Mouse (Mus musculus) forebrain, embryonic 14.5 days (tissue): ENCODE results near the gene Adamtsl1. TPM values are rescaled to one million over a fixed set of nuclear protein-coding genes. Genes with fewer than 3 reads are reported as not detected.

Experiments
- ATAC-seq: fragments of 200-750 bp; cut with Nextera tagmentation; 2 replicates; pipeline ENCODE4 v1.8.0; 2017; ENCODE audit warnings: mild to moderate bottlenecking, moderate library complexity
- DNase-seq: peaks from one replicate; pipeline ENCODE4 v3.0.0-alpha.2; 2015; ENCODE audit warnings: low spot score
- H3K27ac ChIP-seq: fragments of 300-500 bp; sonication (generic); 2 replicates; pipeline ENCODE4 v1.5.1; 2014; ENCODE audit warnings: low read depth, mild to moderate bottlenecking, control low read depth, low read length, moderate library complexity
- H3K27me3 ChIP-seq: fragments of 300-500 bp; sonication (generic); replicated peaks from 2 replicates; pipeline ENCODE4 v1.6.1; 2014; ENCODE audit warnings: low read length, control low read depth, mixed read lengths; ENCODE audit not compliant: control insufficient read depth, insufficient read depth
- H3K36me3 ChIP-seq: fragments of 300-500 bp; sonication (generic); 2 replicates; pipeline ENCODE4 v1.6.1; 2014; ENCODE audit warnings: low read length, control low read depth; ENCODE audit not compliant: control insufficient read depth, insufficient read depth
- H3K4me1 ChIP-seq: fragments of 300-500 bp; sonication (generic); 2 replicates; pipeline ENCODE4 v1.6.1; 2014; ENCODE audit warnings: antibody characterized with exemption, low read length, control low read depth; ENCODE audit not compliant: control insufficient read depth, insufficient read depth
- H3K4me2 ChIP-seq: fragments of 300-500 bp; sonication (generic); 2 replicates; pipeline ENCODE4 v1.6.1; 2014; ENCODE audit warnings: mild to moderate bottlenecking, control low read depth, low read length
- H3K4me3 ChIP-seq: fragments of 300-500 bp; sonication (generic); 2 replicates; pipeline ENCODE4 v1.5.1; 2014; ENCODE audit warnings: low read depth, low read length, control low read depth
- H3K9ac ChIP-seq: fragments of 300-500 bp; sonication (generic); 2 replicates; pipeline ENCODE4 v1.6.1; 2014; ENCODE audit warnings: mild to moderate bottlenecking, low read length, control low read depth, moderate library complexity
- H3K9me3 ChIP-seq: fragments of 300-500 bp; sonication (generic); replicated peaks from 2 replicates; pipeline ENCODE4 v1.6.1; 2016; ENCODE audit warnings: low read length, control low read depth, mixed read lengths; ENCODE audit not compliant: control insufficient read depth
- WGBS: fragments of 180-500 bp; shearing (Covaris S2); extraction: QIAGEN DNeasy Blood & Tissue Kit; methylation state at CpG from one replicate; pipeline ENCODE4 v1.1.7; 2014; 5-methylcytosine and 5-hydroxymethylcytosine counted together
- polyA plus RNA-seq: library from polyadenylated mRNA; unstranded; fragments of >200 nt; fragmentation: Nextera tagmentation; extraction: Ambion mirVana; gene quantifications from 2 replicates; pipeline ENCODE4 v1.2.1, GENCODE M21; 2014

The Adamtsl1 gene
- polyA plus RNA-seq, 1 experiment from 2014 or later: 2.2 TPM

GRCm38 (mm10) chr4:86435631-86436030 is 921.7 kb downstream of the Adamtsl1 start:
- H3K27ac ChIP-seq: no peak overlapping the region
- H3K36me3 ChIP-seq: no peaks in the 10 kb centered on the region
- 85% methylated on average over 3 of the region's 3 CpGs for WGBS
- no peaks in the 10 kb centered on the region for H3K27me3 ChIP-seq
- H3K4me2 ChIP-seq: no peak overlapping the region
- no peaks in the 10 kb centered on the region for H3K9me3 ChIP-seq
- H3K4me1 ChIP-seq: no peaks in the 10 kb centered on the region
- H3K9ac ChIP-seq: no peak overlapping the region
- no peak for ATAC-seq
- H3K4me3 ChIP-seq: no peak overlapping the region
- no peak for DNase-seq

- 87% methylated on average over 3 of the region's 3 CpGs for WGBS
- no peaks in the 10 kb centered on the region for H3K27me3 ChIP-seq
- no peak for DNase-seq
- no peak overlapping the region for H3K4me2 ChIP-seq
- H3K4me3 ChIP-seq: no peak overlapping the region
- ATAC-seq: no peak
- H3K9ac ChIP-seq: no peak overlapping the region
- H3K27ac ChIP-seq: no peak overlapping the region
- H3K4me1 ChIP-seq: no peaks in the 10 kb centered on the region
- no peaks in the 10 kb centered on the region for H3K9me3 ChIP-seq
- H3K36me3 ChIP-seq: no peaks in the 10 kb centered on the region
Observed at GRCm38 (mm10) chr4:86436336-86436735, 922.4 kb downstream of the Adamtsl1 start.

GRCm38 (mm10) chr4:86450468-86450867 is 936.5 kb downstream of the Adamtsl1 start:
- 87% methylated on average over 3 of the region's 3 CpGs for WGBS
- ATAC-seq: no peak
- Histone ChIP-seq H3K4me3 (no peak overlapping the region), H3K4me1 (no peaks in the 10 kb centered on the region), H3K27ac (no peak overlapping the region), H3K36me3 (no peaks in the 10 kb centered on the region), H3K9ac (no peak overlapping the region), H3K4me2 (no peak overlapping the region), H3K27me3 (no peaks in the 10 kb centered on the region), H3K9me3 (no peaks in the 10 kb centered on the region)
- DNase-seq: no peak

GRCm38 (mm10) chr4:86464808-86465207 is 950.8 kb downstream of the Adamtsl1 start:
- H3K9me3 ChIP-seq: no peaks in the 10 kb centered on the region
- WGBS: 92% methylated on average over 5 of the region's 5 CpGs
- H3K36me3 ChIP-seq: no peaks in the 10 kb centered on the region
- H3K27me3 ChIP-seq: no peaks in the 10 kb centered on the region
- H3K4me3 ChIP-seq: no peak overlapping the region
- H3K4me1 ChIP-seq: no peaks in the 10 kb centered on the region
- DNase-seq (no peak), ATAC-seq (no peak)
- H3K9ac ChIP-seq: no peak overlapping the region
- H3K4me2 ChIP-seq: no peak overlapping the region
- no peak overlapping the region for H3K27ac ChIP-seq
